Mouse (Mus musculus) hindbrain, embryonic 16.5 days (tissue): ENCODE measurements around the gene Etv4. TPM values are rescaled to one million over a fixed set of nuclear protein-coding genes. Genes with fewer than 3 reads are reported as not detected.

ENCODE experiments used
- ATAC-seq: fragments of 200-750 bp; cut with Nextera tagmentation; 2 replicates; pipeline ENCODE4 v1.8.0; 2017; ENCODE audit warnings: moderate TSS enrichment, moderate library complexity
- H3K27ac ChIP-seq: fragments of 300-500 bp; sonication (generic); 2 replicates; pipeline ENCODE4 v1.5.1; 2014; ENCODE audit warnings: low read depth, mild to moderate bottlenecking, control low read depth, low read length, moderate library complexity
- H3K27me3 ChIP-seq: fragments of 300-500 bp; sonication (generic); replicated peaks from 2 replicates; pipeline ENCODE4 v1.6.1; 2014; ENCODE audit warnings: low read length; ENCODE audit not compliant: control insufficient read depth, insufficient read depth
- H3K36me3 ChIP-seq: fragments of 300-500 bp; sonication (generic); 2 replicates; pipeline ENCODE4 v1.6.1; 2014; ENCODE audit warnings: mild to moderate bottlenecking, low read length, moderate library complexity, mixed read lengths; ENCODE audit not compliant: control insufficient read depth, insufficient read depth
- H3K4me1 ChIP-seq: fragments of 300-500 bp; sonication (generic); 2 replicates; pipeline ENCODE4 v1.6.1; 2014; ENCODE audit warnings: low read depth, low read length; ENCODE audit not compliant: control insufficient read depth, insufficient read depth
- H3K4me2 ChIP-seq: fragments of 300-500 bp; sonication (generic); 2 replicates; pipeline ENCODE4 v1.6.1; 2014; ENCODE audit warnings: mild to moderate bottlenecking, low read length, control low read depth, moderate library complexity
- H3K4me3 ChIP-seq: fragments of 300-500 bp; sonication (generic); 2 replicates; pipeline ENCODE4 v1.5.1; 2014; ENCODE audit warnings: mild to moderate bottlenecking, low read length, control low read depth, moderate library complexity
- H3K9ac ChIP-seq: fragments of 300-500 bp; sonication (generic); 2 replicates; pipeline ENCODE4 v1.6.1; 2014; ENCODE audit warnings: low read depth, mild to moderate bottlenecking, control low read depth, low read length, moderate library complexity
- H3K9me3 ChIP-seq: fragments of 300-500 bp; sonication (generic); 2 replicates; pipeline ENCODE4 v1.6.1; 2014; ENCODE audit warnings: mild to moderate bottlenecking, low read length, moderate library complexity; ENCODE audit not compliant: control insufficient read depth
- WGBS: fragments of 180-500 bp; shearing (Covaris S2); extraction: QIAGEN DNeasy Blood & Tissue Kit; methylation state at CpG from one replicate; pipeline ENCODE4 v1.1.7; 2014; 5-methylcytosine and 5-hydroxymethylcytosine counted together
- polyA plus RNA-seq: library from polyadenylated mRNA; unstranded; fragments of >200 nt; fragmentation: Nextera tagmentation; extraction: Ambion mirVana; gene quantifications from 2 replicates; pipeline ENCODE4 v1.2.1, GENCODE M21; 2015

Etv4 gene
- polyA plus RNA-seq, 1 experiment from 2014 or later = 21.7 TPM

DNA sequence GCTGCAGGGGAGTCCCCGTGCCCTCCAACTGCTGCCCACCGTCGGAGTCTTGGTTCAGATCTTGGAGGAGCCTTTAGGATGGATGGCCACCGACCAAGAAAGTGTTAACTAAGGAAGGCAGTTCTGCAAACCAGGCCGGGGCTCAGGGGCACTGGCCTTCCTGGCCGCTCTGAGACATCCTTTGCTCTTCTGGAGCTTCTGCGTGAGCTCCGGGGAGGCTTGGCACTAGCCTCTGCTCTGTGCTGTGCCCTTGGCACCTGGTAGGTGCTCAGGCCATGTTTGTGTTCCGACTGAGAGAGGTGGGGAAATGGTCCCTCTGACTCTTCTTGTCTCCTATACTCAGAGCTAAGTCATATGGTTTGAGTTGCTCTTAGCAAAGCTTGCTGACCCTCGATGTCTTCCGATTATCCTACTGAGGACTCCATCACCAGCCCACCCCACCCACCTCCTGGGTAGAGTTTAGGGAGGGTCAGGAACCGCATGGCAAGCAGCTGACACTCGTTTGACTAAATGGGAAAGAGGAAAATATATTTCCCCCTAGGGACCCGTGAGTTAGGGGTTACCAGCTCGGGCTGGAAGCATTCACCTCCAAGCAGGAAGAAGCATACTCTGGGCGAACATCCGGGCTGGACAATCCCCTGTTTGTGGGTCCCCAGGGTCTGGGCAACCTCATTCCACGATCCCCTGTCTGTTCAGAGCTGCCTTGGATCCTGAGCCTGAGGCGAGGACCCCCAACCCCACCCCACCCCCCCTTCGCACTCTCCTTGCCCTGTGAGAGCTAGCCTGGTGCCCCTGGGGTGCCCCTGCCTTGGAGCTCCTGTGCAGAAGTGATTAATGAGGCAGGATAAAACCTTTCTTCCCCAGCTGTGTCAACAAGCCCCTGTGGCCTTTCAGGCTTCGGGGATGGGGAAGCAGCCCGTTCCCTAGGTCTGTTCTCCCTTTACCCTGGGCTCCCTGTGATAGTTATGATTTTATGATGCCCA lies 30.2 kb upstream of the Etv4 start:
- Histone ChIP-seq H3K4me2 (peak overlapping the region; percentile 52), H3K4me3 (no peak overlapping the region), H3K4me1 (peaks cover 11% of the 10 kb centered on the region), H3K27ac (no peak overlapping the region), H3K27me3 (peaks cover 4% of the 10 kb centered on the region), H3K36me3 (no peaks in the 10 kb centered on the region), H3K9ac (peak overlapping the region; percentile 27; the same call in 1 of the 2 replicates), H3K9me3 (no peaks in the 10 kb centered on the region)
- WGBS = 12% methylated on average over 22 of the region's 22 CpGs
- 0 out of 2 replicates have a peak, but pooled peaks have one; percentile 16 for ATAC-seq

DNA sequence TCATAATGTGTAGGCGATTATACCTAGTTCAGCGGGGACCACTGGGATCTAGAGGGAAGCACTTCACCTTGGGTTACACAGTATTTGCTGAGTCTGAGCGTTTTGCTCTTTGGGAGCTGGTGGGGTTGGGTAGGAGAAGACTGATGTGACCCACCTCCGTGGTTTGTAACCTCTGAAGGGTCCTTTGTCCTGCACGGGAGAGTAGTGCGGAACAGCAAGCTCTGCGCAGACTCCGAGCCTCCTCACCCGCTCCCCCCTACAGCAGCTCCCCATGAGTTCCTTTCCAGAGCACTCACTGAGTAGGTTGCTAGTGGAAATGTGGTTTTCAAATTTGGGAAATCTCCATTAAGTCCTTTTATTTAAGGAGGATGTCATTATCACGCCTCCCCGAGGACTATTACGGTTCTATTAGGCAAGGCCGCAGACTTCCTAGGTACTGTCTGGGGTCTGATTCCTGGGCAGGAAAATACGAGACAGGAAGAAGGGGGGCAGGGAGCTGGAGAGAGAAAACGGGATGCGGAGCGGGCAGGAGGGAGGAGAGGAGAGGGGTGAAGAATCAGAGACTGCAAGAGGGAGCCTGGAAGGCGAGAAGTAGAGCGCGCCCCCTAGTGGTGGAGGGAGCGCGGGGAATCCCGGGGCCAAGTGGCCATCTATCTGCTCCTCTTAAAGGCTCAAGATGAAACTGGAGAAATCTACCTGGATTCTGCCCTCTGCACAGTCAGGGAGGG lies 29.4 kb upstream of the Etv4 start:
- peak overlapping the region; percentile 19 for H3K4me3 ChIP-seq
- H3K4me1 ChIP-seq = peaks cover 11% of the 10 kb centered on the region
- ATAC-seq = peak; percentile 82
- H3K27ac ChIP-seq = no peak overlapping the region
- H3K36me3 ChIP-seq = no peaks in the 10 kb centered on the region
- H3K9ac ChIP-seq = 0 out of 2 replicates have a peak overlapping the region, but pooled peaks have one; percentile 25
- no peaks in the 10 kb centered on the region for H3K9me3 ChIP-seq
- peak overlapping the region; percentile 52 for H3K4me2 ChIP-seq
- WGBS = 8% methylated on average over 22 of the region's 23 CpGs
- peaks cover 4% of the 10 kb centered on the region for H3K27me3 ChIP-seq

DNA sequence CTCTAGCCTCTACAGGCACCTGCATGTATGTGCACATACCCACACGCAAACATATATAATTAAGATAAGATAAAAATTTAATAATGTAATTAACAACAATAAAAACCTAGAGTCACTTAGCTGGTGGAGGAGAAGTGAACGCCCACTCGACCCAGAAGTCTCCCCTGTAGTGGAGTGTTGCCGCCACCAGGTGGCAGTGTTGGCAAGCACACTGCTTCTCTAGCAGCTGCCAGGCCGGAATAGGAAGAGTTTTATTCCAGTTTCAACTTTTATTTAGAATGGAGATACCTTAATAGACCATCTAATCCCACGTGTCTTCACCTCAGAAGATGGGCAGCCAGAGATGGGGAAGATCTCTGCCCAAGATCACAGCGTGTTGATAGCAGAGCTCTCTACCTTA lies 28.1 kb upstream of the Etv4 start:
- 5% methylated on average over 7 of the region's 7 CpGs for WGBS
- ATAC-seq = peak; percentile 46; the same call in 1 of the 2 replicates
- no peaks in the 10 kb centered on the region for H3K36me3 ChIP-seq
- H3K4me2 ChIP-seq = no peak overlapping the region
- peaks cover 11% of the 10 kb centered on the region for H3K4me1 ChIP-seq
- H3K9ac ChIP-seq = no peak overlapping the region
- H3K27me3 ChIP-seq = peaks cover 4% of the 10 kb centered on the region
- no peak overlapping the region for H3K27ac ChIP-seq
- H3K9me3 ChIP-seq = no peaks in the 10 kb centered on the region
- H3K4me3 ChIP-seq = no peak overlapping the region

DNA sequence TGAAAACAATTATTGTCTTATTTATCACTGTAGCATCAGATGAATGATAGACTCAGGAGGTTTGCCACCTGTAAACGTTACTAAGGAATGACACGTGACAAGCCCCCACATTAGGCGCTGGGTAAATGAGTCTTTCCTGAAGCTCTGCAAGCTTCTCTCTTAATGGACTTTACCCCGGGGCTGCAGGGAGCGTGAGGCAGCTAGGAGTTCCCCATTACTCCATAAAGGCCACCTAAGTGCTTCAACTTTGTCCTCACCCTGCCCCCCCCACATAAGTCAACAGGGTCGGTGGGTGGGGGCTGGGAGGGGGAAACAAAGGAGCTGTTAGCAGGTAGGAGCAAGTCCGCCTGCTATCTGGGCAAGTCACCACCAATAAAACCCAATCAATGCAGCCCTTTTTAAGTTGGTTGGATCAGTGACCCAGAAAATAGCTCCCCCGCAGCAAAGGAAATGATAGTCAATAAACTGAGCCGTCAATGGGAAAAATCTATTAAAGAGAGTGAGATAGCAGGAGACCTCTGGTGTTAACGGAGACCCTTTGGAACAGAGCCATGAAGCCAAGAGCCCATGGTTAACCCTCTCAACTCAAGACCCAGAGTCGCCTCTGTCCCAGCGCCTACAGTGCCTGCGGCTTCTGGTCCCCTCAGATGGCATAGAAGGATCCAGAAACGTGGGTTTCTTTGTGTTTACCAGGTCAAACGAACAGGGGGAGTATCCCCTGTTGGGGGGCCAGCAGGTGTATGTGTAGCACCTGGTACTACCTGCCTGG lies 24.1 kb upstream of the Etv4 start:
- WGBS = 36% methylated on average over 15 of the region's 15 CpGs
- no peak overlapping the region for H3K9ac ChIP-seq
- peaks cover 4% of the 10 kb centered on the region for H3K27me3 ChIP-seq
- H3K4me3 ChIP-seq = no peak overlapping the region
- H3K9me3 ChIP-seq = no peaks in the 10 kb centered on the region
- H3K36me3 ChIP-seq = no peaks in the 10 kb centered on the region
- H3K4me2 ChIP-seq = no peak overlapping the region
- no peak overlapping the region for H3K27ac ChIP-seq
- no peaks in the 10 kb centered on the region; the same call in 1 of the 2 replicates for H3K4me1 ChIP-seq
- ATAC-seq = no peak

DNA sequence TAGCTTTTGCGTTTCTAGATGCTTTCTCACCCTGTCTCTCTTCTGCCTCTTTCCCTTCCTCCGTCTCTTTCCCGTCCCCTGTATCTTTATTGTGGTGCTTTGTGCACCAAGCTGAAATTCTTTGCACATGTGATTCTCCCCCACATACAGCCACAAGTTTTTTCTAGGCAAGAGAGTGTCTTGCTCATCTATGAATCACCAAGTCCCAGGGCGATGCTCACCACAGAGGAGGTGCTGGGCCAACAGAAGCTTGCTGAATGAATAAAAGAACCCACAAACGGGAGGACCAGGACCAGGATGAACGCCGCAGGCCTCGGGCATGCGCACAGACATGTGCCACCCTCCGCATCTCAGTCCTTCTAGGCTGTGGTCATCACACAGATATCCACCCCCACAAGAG lies 22.1 kb upstream of the Etv4 start:
- Histone ChIP-seq H3K4me3 (no peak overlapping the region), H3K27me3 (peaks cover 4% of the 10 kb centered on the region; the same call in 1 of the 2 replicates), H3K36me3 (no peaks in the 10 kb centered on the region), H3K9me3 (no peaks in the 10 kb centered on the region), H3K4me2 (no peak overlapping the region), H3K4me1 (no peaks in the 10 kb centered on the region), H3K9ac (no peak overlapping the region), H3K27ac (no peak overlapping the region)
- no peak for ATAC-seq
- 84% methylated on average over 10 of the region's 10 CpGs for WGBS

DNA sequence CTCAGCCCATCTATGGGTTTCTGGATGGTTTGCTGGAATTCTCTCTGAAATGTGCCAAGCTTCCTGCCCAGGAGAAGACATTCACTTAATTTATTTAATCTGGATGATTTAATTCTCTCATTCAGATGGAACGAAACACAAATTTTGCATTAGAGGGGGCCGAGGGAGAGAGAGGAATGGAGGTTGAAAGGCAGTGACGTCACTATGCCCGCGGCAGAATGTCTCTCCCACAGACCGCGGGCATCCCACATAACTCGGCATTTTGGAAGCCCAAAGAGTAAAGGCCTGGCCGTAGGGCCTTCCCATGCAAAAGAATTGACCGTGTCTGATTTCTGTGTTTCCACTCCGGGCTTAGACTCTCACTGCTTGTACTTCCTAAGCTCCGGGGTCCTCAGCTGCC lies 21.6 kb upstream of the Etv4 start:
- H3K27me3 ChIP-seq = peaks cover 4% of the 10 kb centered on the region; the same call in 1 of the 2 replicates
- H3K27ac ChIP-seq = no peak overlapping the region
- no peak overlapping the region for H3K4me2 ChIP-seq
- H3K36me3 ChIP-seq = no peaks in the 10 kb centered on the region
- H3K4me1 ChIP-seq = no peaks in the 10 kb centered on the region
- no peak for ATAC-seq
- no peak overlapping the region for H3K4me3 ChIP-seq
- WGBS = 56% methylated on average over 12 of the region's 12 CpGs
- H3K9ac ChIP-seq = no peak overlapping the region
- H3K9me3 ChIP-seq = no peaks in the 10 kb centered on the region

DNA sequence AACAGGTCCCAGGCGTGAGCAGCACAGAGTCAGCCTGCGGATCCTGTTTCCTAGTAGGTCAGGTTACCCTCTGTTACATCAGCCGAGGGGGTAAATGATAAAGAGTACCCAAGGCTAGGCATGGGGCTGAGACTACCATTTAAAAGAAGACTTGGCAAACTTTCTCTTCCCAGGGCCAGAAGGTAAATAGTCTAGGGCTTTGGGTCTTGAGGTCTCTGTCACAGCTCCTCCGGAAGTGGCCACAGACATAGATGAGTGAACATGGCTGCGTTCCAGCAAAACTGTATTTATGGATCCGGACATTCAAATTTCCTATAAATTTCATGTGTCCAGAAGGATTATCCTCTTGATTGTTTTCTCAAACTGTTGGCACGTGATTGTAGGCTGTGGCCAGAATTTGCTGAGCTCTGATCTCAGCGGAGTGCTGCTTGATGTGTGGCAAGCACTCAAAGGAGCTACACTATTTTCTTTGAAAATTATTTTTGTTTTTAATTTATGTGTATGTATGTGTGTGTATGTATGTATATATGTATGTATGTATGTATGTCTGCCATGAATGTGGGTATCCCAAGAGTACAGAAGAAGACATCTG lies 20.0 kb upstream of the Etv4 start:
- no peak overlapping the region for H3K4me2 ChIP-seq
- no peaks in the 10 kb centered on the region for H3K9me3 ChIP-seq
- ATAC-seq = no peak
- 86% methylated on average over 8 of the region's 8 CpGs for WGBS
- H3K27ac ChIP-seq = no peak overlapping the region
- no peak overlapping the region for H3K4me3 ChIP-seq
- no peaks in the 10 kb centered on the region for H3K27me3 ChIP-seq
- H3K36me3 ChIP-seq = no peaks in the 10 kb centered on the region
- H3K9ac ChIP-seq = no peak overlapping the region
- no peaks in the 10 kb centered on the region for H3K4me1 ChIP-seq

DNA sequence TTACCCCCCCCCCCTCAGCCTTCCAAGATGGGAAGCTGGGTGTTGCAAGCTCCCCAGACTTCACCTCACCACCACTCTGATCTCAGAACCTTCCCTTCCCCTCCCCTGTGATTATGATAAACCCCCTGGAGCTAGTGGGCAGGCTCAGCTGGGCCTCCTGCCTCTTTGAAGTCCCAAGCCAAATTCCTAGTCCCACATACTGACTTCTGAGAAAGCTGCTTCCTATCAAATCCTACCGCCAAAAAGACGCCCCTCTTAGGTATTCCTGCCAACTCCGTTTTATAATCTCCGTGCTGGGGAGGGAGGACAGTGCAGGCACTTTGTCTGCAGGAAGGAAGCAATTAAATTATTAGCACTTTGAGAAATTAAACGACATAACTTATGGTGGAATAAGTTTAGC lies 16.2 kb upstream of the Etv4 start:
- no peak overlapping the region for H3K9ac ChIP-seq
- H3K9me3 ChIP-seq = no peaks in the 10 kb centered on the region
- no peak overlapping the region for H3K4me3 ChIP-seq
- H3K4me1 ChIP-seq = no peaks in the 10 kb centered on the region
- H3K4me2 ChIP-seq = no peak overlapping the region
- ATAC-seq = no peak
- H3K27me3 ChIP-seq = no peaks in the 10 kb centered on the region
- no peaks in the 10 kb centered on the region for H3K36me3 ChIP-seq
- no peak overlapping the region for H3K27ac ChIP-seq
- 5% methylated on average over 5 of the region's 5 CpGs for WGBS
